Comparison of ENCODE assay signal across 9 mouse cellular contexts in genomic region chr16:35490231-35491070, GRCm38 (mm10). TPM values are rescaled to one million over a fixed set of nuclear protein-coding genes. Genes with fewer than 3 reads are reported as not detected.
DNase-seq lines count a peak whose midpoint lies in the region; ATAC-seq and TF ChIP-seq lines count a peak whose summit lies in the region.
"Had no signal": no experiment of that assay in that cellular context is flagged by ENCODE, and none has a peak within 500 bp of the region (broad histone marks: within the 10 kb centered on the region; RNA-seq: fewer than 3 reads in every experiment).

Gene Pdia5, minus strand, starts transcription at chr16:35490873.

- H3K79me2 ChIP-seq in liver, adult 2 months (ENCODE audit: control insufficient read depth, insufficient read depth, low read length): peaks cover 20% of the 10 kb centered on the region; the same call in 1 of the 2 replicates
- H3K79me2 ChIP-seq in myocyte (ENCODE audit: control insufficient read depth, insufficient read depth): no peaks in the 10 kb centered on the region

- H3K4me1 ChIP-seq in brown adipose tissue, adult 24 weeks (ENCODE audit: control insufficient read depth, insufficient read depth, insufficient read length, low read length): no peaks in the 10 kb centered on the region
- no peaks in the 10 kb centered on the region; the same call in 1 of the 2 replicates for H3K4me1 ChIP-seq in forebrain, embryonic 11.5 days (replicated peaks; ENCODE audit: control insufficient read depth, insufficient read depth, low read length)
- H3K4me1 ChIP-seq in heart, embryonic 14.5 days (ENCODE audit: control insufficient read depth in 2 of 2, insufficient read depth in 2 of 2, low read length in 2 of 2): peaks cover 17 to 19% of the 10 kb centered on the region in 2 experiments
- peaks cover 21% of the 10 kb centered on the region for H3K4me1 ChIP-seq in liver, adult 2 months (ENCODE audit: control insufficient read depth, insufficient read depth, low read length)
- peaks cover 3% of the 10 kb centered on the region; the same call in 1 of the 2 replicates for H3K4me1 ChIP-seq in testis, adult 2 months (ENCODE audit: control insufficient read depth, insufficient read depth, low read length)

- ATAC-seq in forebrain, embryonic 11.5 days (replicated peaks; ENCODE audit: low FRiP score): peak; percentile 95
- peak; percentile 89 for ATAC-seq in heart, embryonic 14.5 days (ENCODE audit: insufficient number of reproducible peaks, insufficient read depth, low FRiP score, low read depth)

- no peaks in the 10 kb centered on the region for H3K36me3 ChIP-seq in forebrain, embryonic 11.5 days (ENCODE audit: control insufficient read depth, insufficient read depth, low read length)
- H3K36me3 ChIP-seq in heart, embryonic 14.5 days (ENCODE audit: control insufficient read depth, insufficient read depth, low read length): no peaks in the 10 kb centered on the region
- no peaks in the 10 kb centered on the region for H3K36me3 ChIP-seq in liver, adult 2 months (ENCODE audit: control insufficient read depth, insufficient read depth, low read length)
- no peaks in the 10 kb centered on the region for H3K36me3 ChIP-seq in myocyte (ENCODE audit: control insufficient read depth, insufficient read depth)
- no peaks in the 10 kb centered on the region for H3K36me3 ChIP-seq in testis, adult 2 months (ENCODE audit: control insufficient read depth, insufficient read depth, low read length)

- no peaks in the 10 kb centered on the region for H3K27me3 ChIP-seq in forebrain, embryonic 11.5 days (ENCODE audit: control insufficient read depth, insufficient read depth, low read length)
- no peaks in the 10 kb centered on the region for H3K27me3 ChIP-seq in heart, embryonic 14.5 days (ENCODE audit: control insufficient read depth, insufficient read depth, low read length)
- no peaks in the 10 kb centered on the region for H3K27me3 ChIP-seq in liver, adult 2 months (ENCODE audit: control insufficient read depth, insufficient read depth, low read length)
- H3K27me3 ChIP-seq in myocyte (ENCODE audit: control insufficient read depth, insufficient read depth, insufficient read length): no peaks in the 10 kb centered on the region
- H3K27me3 ChIP-seq in testis, adult 2 months (ENCODE audit: control insufficient read depth, insufficient read depth, low read length): no peaks in the 10 kb centered on the region

- under 1% methylated on average over 66 of the region's 66 CpGs for WGBS in forebrain, embryonic 11.5 days
- WGBS in heart, embryonic 14.5 days: under 1% methylated on average over 57 of the region's 66 CpGs
- 1% methylated on average over 66 of the region's 66 CpGs for WGBS in liver, adult 2 months

- no peak within 1 kb of the TSS for H3K27ac ChIP-seq in brown adipose tissue, adult 24 weeks (replicated peaks; ENCODE audit: low read depth, low read length)
- no peak within 1 kb of the TSS for H3K27ac ChIP-seq in forebrain, embryonic 11.5 days (ENCODE audit: low read depth, low read length)
- H3K27ac ChIP-seq in heart, embryonic 14.5 days (replicated peaks in 1 of 2; ENCODE audit: control insufficient read depth in 1 of 2, insufficient read depth in 1 of 2, low read depth in 2 of 2, low read length in 2 of 2): no peak within 1 kb of the TSS
- peak within 1 kb of the TSS; percentile 92 for H3K27ac ChIP-seq in liver, adult 2 months (replicated peaks; ENCODE audit: insufficient read depth, low read depth, low read length)
- H3K27ac ChIP-seq in testis, adult 2 months (ENCODE audit: control insufficient read depth, insufficient read depth, low read depth, low read length): no peak within 1 kb of the TSS

- no peaks in the 10 kb centered on the region for H3K9me3 ChIP-seq in forebrain, embryonic 11.5 days (ENCODE audit: control insufficient read depth, low read length)
- no peaks in the 10 kb centered on the region for H3K9me3 ChIP-seq in heart, embryonic 14.5 days (ENCODE audit: control insufficient read depth, low read length)

- H3ac ChIP-seq in myocyte (ENCODE audit: control insufficient read depth, insufficient read length): peak within 1 kb of the TSS; percentile 14

- peak within 1 kb of the TSS; percentile 70 for H3K9ac ChIP-seq in forebrain, embryonic 11.5 days (ENCODE audit: low read length)
- H3K9ac ChIP-seq in heart, embryonic 14.5 days (ENCODE audit: low read length): peak within 1 kb of the TSS; percentile 73
- H3K9ac ChIP-seq in liver, adult 2 months (ENCODE audit: low read depth, low read length): peak within 1 kb of the TSS; percentile 97

- peak within 1 kb of the TSS; percentile 95 for H3K4me2 ChIP-seq in forebrain, embryonic 11.5 days (ENCODE audit: low read depth, low read length, severe bottlenecking)
- H3K4me2 ChIP-seq in heart, embryonic 14.5 days (ENCODE audit: low read length): peak within 1 kb of the TSS; percentile 83
- H3K4me2 ChIP-seq in myocyte (ENCODE audit: low read depth): peak within 1 kb of the TSS; percentile 81

- peak; percentile 85 for DNase-seq in 3134 (ENCODE audit: extremely low read depth, insufficient read length, low spot score)
- DNase-seq in forebrain, embryonic 11.5 days (ENCODE audit: low spot score): peak; percentile 92
- DNase-seq in kidney, postnatal 10 days: peak; percentile 94
- DNase-seq in liver, adult 2 months (ENCODE audit: extremely low read depth, low read depth, low spot score): peak; percentile 87

- no peak for TF ChIP-seq CTCF in liver, adult 2 months (IDR thresholded peaks at IDR 0.05; ENCODE audit: low read depth, low read length)
- no peak for TF ChIP-seq CTCF in testis, adult 2 months (IDR thresholded peaks at IDR 0.05; ENCODE audit: control insufficient read depth, insufficient read depth, insufficient replicate concordance, low read depth, low read length)

- H3K4me3 ChIP-seq in brown adipose tissue, adult 24 weeks (ENCODE audit: insufficient read depth, low read depth, low read length): peak within 1 kb of the TSS; percentile 75
- H3K4me3 ChIP-seq in forebrain, embryonic 11.5 days (ENCODE audit: low read depth, low read length): peak within 1 kb of the TSS; percentile 71
- peak within 1 kb of the TSS; percentile 58 to 79 for H3K4me3 ChIP-seq in heart, embryonic 14.5 days (ENCODE audit: control insufficient read depth in 1 of 2, insufficient read depth in 1 of 2, low read depth in 1 of 2, low read length in 2 of 2)
- H3K4me3 ChIP-seq in liver, adult 2 months (ENCODE audit: insufficient read depth, low read depth, low read length): peak within 1 kb of the TSS; percentile 91
- H3K4me3 ChIP-seq in myocyte: peak within 1 kb of the TSS; percentile 45
- peak within 1 kb of the TSS; percentile 41 for H3K4me3 ChIP-seq in testis, adult 2 months (ENCODE audit: control insufficient read depth, low read depth, low read length)

- peak; percentile 85 for TF ChIP-seq POLR2A in liver, adult 2 months (IDR thresholded peaks at IDR 0.05; ENCODE audit: extremely low read depth, insufficient read depth, low read length)
- peak; percentile 82 for TF ChIP-seq POLR2A in myocyte (IDR thresholded peaks at IDR 0.05; ENCODE audit: insufficient read length, low read depth)
- TF ChIP-seq POLR2A in testis, adult 2 months (IDR thresholded peaks at IDR 0.05; ENCODE audit: control insufficient read depth, low read depth, low read length): peak; percentile 65

TF ChIP-seq in myocyte, 11 proteins besides CTCF, POLR2A, EP300 and RAD21:
- peak; percentile 34 for TF ChIP-seq E2F4 (IDR thresholded peaks at IDR 0.05; ENCODE audit: insufficient read depth)
- TF ChIP-seq TCF3 (IDR thresholded peaks at IDR 0.05; ENCODE audit: insufficient read length, low read depth): no peak
- peak; percentile 63 for TF ChIP-seq TCF12 (IDR thresholded peaks at IDR 0.05; ENCODE audit: insufficient read depth, poor library complexity, severe bottlenecking)
- no peak for TF ChIP-seq CEBPB (IDR thresholded peaks at IDR 0.05; ENCODE audit: insufficient read depth, poor library complexity, severe bottlenecking)
- no peak for TF ChIP-seq REST (IDR thresholded peaks at IDR 0.05; ENCODE audit: insufficient read depth, insufficient read length)
- peak; percentile 57 to 88 (median 77) for TF ChIP-seq MYOG (IDR thresholded peaks at IDR 0.05; ENCODE audit: control insufficient read depth in 1 of 3, insufficient read depth in 1 of 3, insufficient read length in 2 of 3, low read depth in 2 of 3)
- TF ChIP-seq POLR2AphosphoS2 (IDR thresholded peaks at IDR 0.05; ENCODE audit: insufficient read length, low read depth): peak; percentile 58
- peak; percentile 64 to 85 (median 80) for TF ChIP-seq MYOD1 (IDR thresholded peaks at IDR 0.05; ENCODE audit: control insufficient read depth in 1 of 3, insufficient read length in 2 of 3, low read depth in 2 of 3)
TF ChIP-seq in myocyte: peak in this region for 5.

RNA-seq across cellular contexts. Expression of gene Pdia5, which starts in this region (rescaled TPM):
- polyA plus RNA-seq in brown adipose tissue, adult 24 weeks (2012; ENCODE audit: insufficient read depth, insufficient read length, missing spikeins): 5.0 and 8.2 TPM in 2 replicates
- polyA plus RNA-seq in forebrain, embryonic 11.5 days (2014; fragmentation: Nextera tagmentation; extraction: Ambion mirVana): 7.8 and 9.3 TPM in 2 replicates
- polyA plus RNA-seq in heart, embryonic 14.5 days (2014; fragmentation: Nextera tagmentation; extraction: Ambion mirVana): 12.8 and 14.7 TPM in 2 replicates
- total RNA-seq in liver, adult 2 months (2014; rRNA removed): 38.1 and 41.7 TPM in 2 replicates
- 24.2 and 32.2 TPM in 2 replicates for polyA plus RNA-seq in liver, adult 2 months (2012; rRNA removed)
- polyA plus RNA-seq in myocyte (2012; fragmentation: generic; extraction: Trizol): 16.2 TPM
- polyA plus RNA-seq in testis, adult 2 months (2012; rRNA removed): 16.5 and 18.9 TPM in 2 replicates
- total RNA-seq: CH12.LX had no signal

Comparison
In these comparisons a context has a peak if more than half of its experiments do, and no peak if none do; other contexts are left out.
1. H3K4me3 ChIP-seq: peak in every context shown above with its lines; median percentile 91 in liver, adult 2 months; 75 in brown adipose tissue, adult 24 weeks; 71 in forebrain, embryonic 11.5 days; 68 in heart, embryonic 14.5 days; 45 in myocyte; 41 in testis, adult 2 months.